Mouse (Mus musculus) stomach, postnatal 0 days (tissue): ENCODE data around the gene Pprc1. TPM values are rescaled to one million over a fixed set of nuclear protein-coding genes. Genes with fewer than 3 reads are reported as not detected.

Source experiments
- ATAC-seq: fragments of 200-750 bp; cut with Nextera tagmentation; 2 replicates; pipeline ENCODE4 v1.8.0; 2017; ENCODE audit not compliant: low FRiP score, low TSS enrichment
- DNase-seq: peaks from one replicate; pipeline ENCODE4 v3.0.0-alpha.2; 2016; ENCODE audit warnings: low spot score
- H3K27ac ChIP-seq: fragments of 300-500 bp; sonication (generic); replicated peaks from 2 replicates; pipeline ENCODE4 v1.5.1; 2014; ENCODE audit warnings: mild to moderate bottlenecking, control low read depth
- H3K27me3 ChIP-seq: fragments of 300-500 bp; sonication (generic); 2 replicates; pipeline ENCODE4 v1.6.1; 2014; ENCODE audit warnings: low read length; ENCODE audit not compliant: control insufficient read depth, insufficient read depth
- H3K36me3 ChIP-seq: fragments of 300-500 bp; sonication (generic); 2 replicates; pipeline ENCODE4 v1.6.1; 2014; ENCODE audit warnings: low read length, mixed read lengths; ENCODE audit not compliant: control insufficient read depth, insufficient read depth
- H3K4me1 ChIP-seq: fragments of 300-500 bp; sonication (generic); replicated peaks from 2 replicates; pipeline ENCODE4 v1.6.1; 2014; ENCODE audit warnings: antibody characterized with exemption; ENCODE audit not compliant: control insufficient read depth, insufficient read depth
- H3K4me2 ChIP-seq: fragments of 300-500 bp; sonication (generic); replicated peaks from 2 replicates; pipeline ENCODE4 v1.6.1; 2014; ENCODE audit warnings: low read depth, mild to moderate bottlenecking, control low read depth, moderate library complexity
- H3K4me3 ChIP-seq: fragments of 300-500 bp; sonication (generic); 2 replicates; pipeline ENCODE4 v1.5.1; 2014; ENCODE audit warnings: low read depth, low read length, control low read depth
- H3K9ac ChIP-seq: fragments of 300-500 bp; sonication (generic); 2 replicates; pipeline ENCODE4 v1.6.1; 2014; ENCODE audit warnings: mild to moderate bottlenecking, low read length, control low read depth, mixed read lengths
- H3K9me3 ChIP-seq: fragments of 300-500 bp; sonication (generic); 2 replicates; pipeline ENCODE4 v1.6.1; 2016; ENCODE audit warnings: low read length; ENCODE audit not compliant: control insufficient read depth
- CTCF ChIP-seq: IDR thresholded peaks from 2 replicates; pipeline ENCODE4 v1.5.1; 2016; ENCODE audit warnings: antibody characterized with exemption, low read depth, mild to moderate bottlenecking, moderate library complexity
- EP300 ChIP-seq: optimal IDR thresholded peaks from 2 replicates; pipeline ENCODE3; 2016; ENCODE audit warnings: antibody characterized with exemption
- WGBS: fragments of 180-500 bp; shearing (Covaris S2); extraction: QIAGEN DNeasy Blood & Tissue Kit; methylation state at CpG from one replicate; pipeline ENCODE4 v1.1.7; 2014; 5-methylcytosine and 5-hydroxymethylcytosine counted together
- polyA plus RNA-seq: library from polyadenylated mRNA; unstranded; fragments of >200 nt; fragmentation: Nextera tagmentation; extraction: Ambion mirVana; gene quantifications from 2 replicates; pipeline ENCODE4 v1.2.1, GENCODE M21; 2015

Pprc1 gene
- polyA plus RNA-seq, 1 experiment from 2014 or later, result 8.6 TPM

GRCm38 (mm10) chr19:46045696-46046311 lies 1.1 kb downstream of the Pprc1 start:
- TF ChIP-seq EP300 (no peak), CTCF (peak; percentile 9; the same call in 1 of the 2 replicates)
- H3K9ac ChIP-seq, result peak overlapping the region; percentile 98
- H3K36me3 ChIP-seq, result no peaks in the 10 kb centered on the region
- peak overlapping the region; percentile 99 for H3K27ac ChIP-seq
- H3K4me3 ChIP-seq, result peak overlapping the region; percentile 90
- H3K9me3 ChIP-seq, result no peaks in the 10 kb centered on the region
- no peaks in the 10 kb centered on the region for H3K27me3 ChIP-seq
- ATAC-seq (peak; percentile 64), DNase-seq (peak; percentile 66)
- WGBS, result 0% methylated on average over 6 of the region's 7 CpGs
- peak overlapping the region; percentile 66 for H3K4me2 ChIP-seq
- H3K4me1 ChIP-seq, result peaks cover 17% of the 10 kb centered on the region

- H3K9ac ChIP-seq, result no peak overlapping the region
- no peak for DNase-seq
- peak overlapping the region; percentile 66 for H3K4me2 ChIP-seq
- 4% methylated on average over 10 of the region's 10 CpGs for WGBS
- TF ChIP-seq CTCF (peak; percentile 46; the same call in 1 of the 2 replicates), EP300 (no peak)
- H3K27ac ChIP-seq, result peak overlapping the region; percentile 99
- peaks cover 10% of the 10 kb centered on the region for H3K4me1 ChIP-seq
- no peaks in the 10 kb centered on the region for H3K27me3 ChIP-seq
- ATAC-seq, result no peak
- H3K4me3 ChIP-seq, result peak overlapping the region; percentile 90; the same call in 1 of the 2 replicates
- H3K36me3 ChIP-seq, result no peaks in the 10 kb centered on the region
- no peaks in the 10 kb centered on the region for H3K9me3 ChIP-seq
Observed at GRCm38 (mm10) chr19:46046621-46047025, 1.9 kb downstream of the Pprc1 start.

- DNase-seq, result no peak
- no peaks in the 10 kb centered on the region for H3K27me3 ChIP-seq
- no peak for ATAC-seq
- H3K4me3 ChIP-seq, result no peak overlapping the region
- H3K9ac ChIP-seq, result no peak overlapping the region
- TF ChIP-seq CTCF (no peak), EP300 (no peak)
- H3K9me3 ChIP-seq, result no peaks in the 10 kb centered on the region
- no peak overlapping the region for H3K27ac ChIP-seq
- H3K36me3 ChIP-seq, result no peaks in the 10 kb centered on the region
- no peak overlapping the region for H3K4me2 ChIP-seq
- WGBS, result 84% methylated on average over 2 of the region's 2 CpGs
- H3K4me1 ChIP-seq, result peaks cover 7% of the 10 kb centered on the region
Observed at GRCm38 (mm10) chr19:46047426-46047825, 2.7 kb downstream of the Pprc1 start.

GRCm38 (mm10) chr19:46049129-46049528 lies 4.4 kb downstream of the Pprc1 start:
- no peak for ATAC-seq
- H3K27ac ChIP-seq, result no peak overlapping the region
- H3K4me3 ChIP-seq, result no peak overlapping the region
- H3K27me3 ChIP-seq, result no peaks in the 10 kb centered on the region
- 62% methylated on average over 4 of the region's 4 CpGs for WGBS
- H3K9me3 ChIP-seq, result no peaks in the 10 kb centered on the region
- H3K4me1 ChIP-seq, result 0 out of 2 replicates have a peak, but pooled peaks cover 2% of the 10 kb centered on the region
- TF ChIP-seq CTCF, result no peak
- no peak for TF ChIP-seq EP300
- no peak for DNase-seq
- no peaks in the 10 kb centered on the region for H3K36me3 ChIP-seq
- H3K9ac ChIP-seq, result no peak overlapping the region
- H3K4me2 ChIP-seq, result no peak overlapping the region

GRCm38 (mm10) chr19:46050462-46050861 lies 5.8 kb downstream of the Pprc1 start:
- H3K27me3 ChIP-seq, result no peaks in the 10 kb centered on the region
- no peak overlapping the region for H3K4me3 ChIP-seq
- 78% methylated on average over 2 of the region's 2 CpGs for WGBS
- no peaks in the 10 kb centered on the region for H3K9me3 ChIP-seq
- 0 out of 2 replicates have a peak, but pooled peaks cover 2% of the 10 kb centered on the region for H3K4me1 ChIP-seq
- H3K36me3 ChIP-seq, result no peaks in the 10 kb centered on the region
- H3K4me2 ChIP-seq, result no peak overlapping the region
- TF ChIP-seq CTCF, result no peak
- TF ChIP-seq EP300, result no peak
- no peak overlapping the region for H3K9ac ChIP-seq
- no peak overlapping the region for H3K27ac ChIP-seq
- no peak for DNase-seq
- ATAC-seq, result no peak

- DNase-seq, result no peak
- H3K27ac ChIP-seq, result no peak overlapping the region
- H3K9ac ChIP-seq, result no peak overlapping the region
Observed at GRCm38 (mm10) chr19:46055752-46056387, 11.2 kb downstream of the Pprc1 start.

More at GRCm38 (mm10) chr19:46055752-46056387, 11.2 kb downstream of the Pprc1 start:
- Histone ChIP-seq H3K4me1 (no peaks in the 10 kb centered on the region), H3K27me3 (no peaks in the 10 kb centered on the region), H3K9me3 (no peaks in the 10 kb centered on the region), H3K36me3 (no peaks in the 10 kb centered on the region), H3K4me2 (peak overlapping the region; percentile 40), H3K4me3 (peak overlapping the region; percentile 70)
- WGBS, result under 1% methylated on average over 11 of the region's 11 CpGs
- TF ChIP-seq CTCF (peak; percentile 72), EP300 (no peak)
- ATAC-seq, result peak; percentile 72
